Mouse (Mus musculus) megakaryocyte, embryonic 14.5 days (primary cell): ENCODE data around the gene Rhod.

Source experiments
- FLI1 ChIP-seq: IDR thresholded peaks from 2 replicates; pipeline ENCODE4 v1.6.1; 2012; ENCODE audit warnings: low read length, inconsistent platforms, mixed read lengths
- GATA1 ChIP-seq: IDR thresholded peaks from 3 replicates; pipeline ENCODE4 v1.6.1; 2012; ENCODE audit warnings: mixed read lengths, low read length, inconsistent platforms, borderline replicate concordance

GRCm38 (mm10) chr19:4464666-4465065 is 25.4 kb upstream of the Rhod start:
- no peak for TF ChIP-seq GATA1
- TF ChIP-seq FLI1 = no peak
